Mouse (Mus musculus): ENCODE results near the gene Gm49369. TPM values are rescaled to one million over a fixed set of nuclear protein-coding genes. Genes with fewer than 3 reads are reported as not detected.

The Gm49369 gene
- polyA plus RNA-seq, 1 experiment from 2014 or later: not detected

DNA sequence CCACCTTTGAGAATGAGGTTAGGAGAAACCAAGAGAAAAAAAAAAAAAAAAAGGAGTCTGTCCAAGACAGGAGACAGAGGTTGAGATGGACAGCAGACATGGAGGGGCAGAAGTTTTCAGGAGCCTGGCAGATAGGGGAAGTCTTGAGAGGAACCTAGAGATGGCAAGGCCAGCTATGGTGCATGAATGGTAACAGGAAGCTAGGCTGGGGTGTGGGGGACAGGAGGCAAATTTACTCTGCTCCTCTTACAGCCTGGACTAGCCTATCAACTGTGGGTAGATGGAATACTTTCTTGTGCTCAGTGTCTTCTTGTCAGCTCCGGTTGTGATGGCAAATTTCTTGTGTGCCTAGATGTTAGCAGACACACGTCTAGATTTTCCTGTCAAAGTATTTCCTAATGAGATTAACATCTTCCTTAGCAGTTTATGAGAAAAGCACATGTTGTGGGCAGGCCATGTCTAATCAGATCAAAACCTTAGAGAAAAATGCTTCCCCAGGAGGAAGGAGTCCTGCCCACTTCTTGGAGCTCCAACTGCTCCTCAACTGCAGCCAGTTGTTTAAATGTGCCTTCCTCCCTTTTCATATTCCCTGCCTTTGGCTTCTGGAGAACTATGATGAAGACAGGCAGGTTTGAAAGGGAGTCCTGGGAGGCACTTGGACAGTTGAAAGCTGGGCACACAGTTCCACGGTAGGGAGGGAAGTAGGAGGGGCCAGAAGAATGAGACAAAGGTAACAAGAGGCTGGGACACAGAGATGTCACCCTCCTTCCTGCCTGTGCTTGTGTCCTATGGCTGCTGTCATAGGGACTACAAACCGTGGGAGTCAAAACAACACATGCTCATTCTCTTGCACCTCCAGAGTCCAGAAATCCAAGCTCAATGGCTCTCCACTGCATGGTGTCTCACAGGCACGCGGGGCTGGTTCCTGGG, 12.1 kb upstream of the Gm49369 start:
- no peaks in the 10 kb centered on the region for H3K36me3 ChIP-seq (ENCODE audit: insufficient read depth)
- H3K4me2 ChIP-seq: no peak overlapping the region
- H3K27me3 ChIP-seq (ENCODE audit: insufficient read depth, low read length): no peaks in the 10 kb centered on the region
- no peak overlapping the region for H3K4me3 ChIP-seq (ENCODE audit: low read depth, low read length)
- no peak for TF ChIP-seq CTCF (IDR thresholded peaks at IDR 0.05; ENCODE audit: low read depth)
- H3K9ac ChIP-seq: no peak overlapping the region
- DNase-seq (no peak), ATAC-seq (ENCODE audit: insufficient read depth) (no peak)
- WGBS: 68% methylated on average over 6 of the region's 6 CpGs
- no peaks in the 10 kb centered on the region for H3K4me1 ChIP-seq (ENCODE audit: insufficient read depth)
- no peaks in the 10 kb centered on the region for H3K9me3 ChIP-seq (ENCODE audit: low read depth, low read length)
- H3K27ac ChIP-seq (ENCODE audit: low read depth): no peak overlapping the region

DNA sequence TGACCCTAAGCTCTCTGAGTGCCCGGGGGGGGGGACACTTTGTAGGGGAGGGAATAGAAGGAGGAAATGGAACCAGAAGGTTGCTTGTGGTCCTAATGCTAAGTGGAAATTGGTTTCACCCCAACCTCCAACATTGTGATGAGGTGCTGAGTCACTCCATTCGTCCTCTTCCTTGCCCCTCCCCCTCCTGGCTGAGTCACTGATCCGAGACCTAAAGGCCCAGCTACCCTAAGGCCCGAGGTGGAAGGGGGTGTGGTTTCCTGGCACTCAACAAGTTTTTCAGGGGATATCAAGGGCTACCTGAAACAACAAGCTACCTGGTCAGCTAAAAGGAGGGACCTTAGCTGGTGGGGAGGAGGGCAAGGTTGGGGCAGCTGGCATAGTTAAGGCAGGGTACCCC, 10.7 kb upstream of the Gm49369 start:
- Histone ChIP-seq H3K4me1 (ENCODE audit: insufficient read depth) (no peaks in the 10 kb centered on the region), H3K4me2 (no peak overlapping the region), H3K4me3 (ENCODE audit: low read depth, low read length) (no peak overlapping the region), H3K9me3 (ENCODE audit: low read depth, low read length) (no peaks in the 10 kb centered on the region), H3K27ac (ENCODE audit: low read depth) (no peak overlapping the region), H3K27me3 (ENCODE audit: insufficient read depth, low read length) (no peaks in the 10 kb centered on the region), H3K9ac (no peak overlapping the region), H3K36me3 (ENCODE audit: insufficient read depth) (no peaks in the 10 kb centered on the region)
- no peak for TF ChIP-seq CTCF (IDR thresholded peaks at IDR 0.05; ENCODE audit: low read depth)
- DNase-seq: peak; percentile 15
- WGBS: 19% methylated on average over 4 of the region's 4 CpGs
- ATAC-seq (ENCODE audit: insufficient read depth): no peak

DNA sequence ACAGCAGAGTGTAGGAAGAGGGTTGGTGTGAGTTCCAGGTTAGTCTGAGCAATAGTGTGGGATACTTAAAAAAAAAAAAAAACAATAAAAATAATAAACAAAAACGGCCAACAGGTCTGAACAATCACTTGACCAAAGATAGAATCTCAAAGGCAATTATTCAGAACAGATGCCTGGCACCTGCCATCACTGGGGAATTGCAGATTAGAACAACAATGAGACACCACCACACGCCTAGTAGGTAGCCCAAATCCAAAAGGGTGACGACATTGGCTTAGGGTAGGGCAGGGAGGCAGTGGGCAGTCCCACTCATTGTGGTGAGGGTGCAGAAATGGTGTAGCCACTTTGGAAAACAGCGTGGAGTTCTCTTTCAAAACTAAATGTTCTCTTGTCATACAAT, 9.1 kb upstream of the Gm49369 start:
- H3K27me3 ChIP-seq (ENCODE audit: insufficient read depth, low read length): no peaks in the 10 kb centered on the region
- 60% methylated on average over 4 of the region's 4 CpGs for WGBS
- H3K9me3 ChIP-seq (ENCODE audit: low read depth, low read length): no peaks in the 10 kb centered on the region
- TF ChIP-seq CTCF (IDR thresholded peaks at IDR 0.05; ENCODE audit: low read depth): no peak
- no peak for ATAC-seq (ENCODE audit: insufficient read depth)
- H3K4me3 ChIP-seq (ENCODE audit: low read depth, low read length): no peak overlapping the region
- H3K4me2 ChIP-seq: no peak overlapping the region
- H3K9ac ChIP-seq: no peak overlapping the region
- DNase-seq: no peak
- H3K4me1 ChIP-seq (ENCODE audit: insufficient read depth): peaks cover 5% of the 10 kb centered on the region
- H3K36me3 ChIP-seq (ENCODE audit: insufficient read depth): no peaks in the 10 kb centered on the region
- H3K27ac ChIP-seq (ENCODE audit: low read depth): no peak overlapping the region

DNA sequence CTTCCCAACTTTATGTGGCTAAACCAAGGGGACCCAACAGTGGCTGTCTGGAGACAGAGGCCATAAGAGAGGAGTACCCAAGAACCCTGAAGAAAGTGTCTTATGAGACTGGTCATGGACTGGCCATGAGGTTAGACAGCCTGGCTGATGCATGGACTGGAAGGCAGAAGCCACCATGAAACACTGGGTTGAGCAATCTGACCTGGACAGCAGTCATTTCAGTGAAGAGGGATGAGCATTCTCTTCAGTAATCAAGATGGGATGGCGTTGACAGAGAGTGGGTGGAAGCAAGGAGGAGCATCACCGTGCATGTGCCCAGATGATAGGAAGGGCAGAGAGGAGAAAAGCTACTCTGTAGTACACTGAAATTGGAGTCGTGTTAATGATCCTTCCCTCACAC, 8.6 kb upstream of the Gm49369 start:
- H3K27ac ChIP-seq (ENCODE audit: low read depth): no peak overlapping the region

DNA sequence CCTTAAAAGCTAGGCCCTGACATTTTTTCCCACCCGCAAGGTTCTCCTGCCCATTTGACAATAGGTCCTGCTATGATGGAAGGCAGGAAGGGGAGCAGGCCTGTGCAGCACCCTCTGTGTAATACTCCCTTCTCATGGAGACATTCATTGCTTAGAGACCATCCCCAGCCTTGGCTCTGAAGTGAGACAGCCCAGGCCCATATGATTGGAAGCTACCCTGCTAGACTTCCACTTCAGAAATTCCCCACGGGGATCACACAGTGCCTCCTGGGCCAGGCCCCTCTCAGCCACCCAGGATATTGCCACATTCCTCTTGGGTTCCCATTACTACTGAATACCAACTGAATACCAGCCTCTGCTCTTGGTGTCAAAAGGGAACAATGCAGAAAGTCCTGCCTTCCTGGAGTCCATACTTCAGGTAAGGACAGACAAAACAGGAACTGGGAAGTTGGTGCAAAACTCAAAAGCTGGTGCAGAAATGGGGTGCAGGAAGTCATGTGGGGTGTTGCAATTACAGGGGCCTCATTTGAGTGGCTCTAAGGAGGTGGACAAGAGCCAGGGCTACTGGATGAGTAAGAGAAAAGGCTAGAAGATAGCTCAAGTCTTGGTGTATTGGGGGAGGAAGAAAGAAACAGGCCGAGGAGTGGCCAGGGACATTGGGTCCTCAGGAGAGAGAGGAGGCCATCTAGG, 7.6 kb upstream of the Gm49369 start:
- DNase-seq (no peak), ATAC-seq (ENCODE audit: insufficient read depth) (no peak)
- Histone ChIP-seq H3K9me3 (ENCODE audit: low read depth, low read length) (no peaks in the 10 kb centered on the region), H3K27me3 (ENCODE audit: insufficient read depth, low read length) (no peaks in the 10 kb centered on the region), H3K9ac (no peak overlapping the region), H3K36me3 (ENCODE audit: insufficient read depth) (peaks cover 2% of the 10 kb centered on the region; the same call in 1 of the 2 replicates), H3K4me1 (ENCODE audit: insufficient read depth) (peaks cover 7% of the 10 kb centered on the region), H3K27ac (ENCODE audit: low read depth) (no peak overlapping the region), H3K4me3 (ENCODE audit: low read depth, low read length) (no peak overlapping the region), H3K4me2 (no peak overlapping the region)
- no peak for TF ChIP-seq CTCF (IDR thresholded peaks at IDR 0.05; ENCODE audit: low read depth)
- WGBS: 81% methylated on average over 3 of the region's 3 CpGs

More for the DNA sequence above, 8.6 kb upstream of the Gm49369 start:
- Histone ChIP-seq H3K27me3 (ENCODE audit: insufficient read depth, low read length) (no peaks in the 10 kb centered on the region), H3K9me3 (ENCODE audit: low read depth, low read length) (no peaks in the 10 kb centered on the region), H3K9ac (no peak overlapping the region), H3K4me3 (ENCODE audit: low read depth, low read length) (no peak overlapping the region), H3K4me1 (ENCODE audit: insufficient read depth) (peaks cover 7% of the 10 kb centered on the region), H3K4me2 (no peak overlapping the region), H3K36me3 (ENCODE audit: insufficient read depth) (no peaks in the 10 kb centered on the region)
- no peak for TF ChIP-seq CTCF (IDR thresholded peaks at IDR 0.05; ENCODE audit: low read depth)
- DNase-seq (no peak), ATAC-seq (ENCODE audit: insufficient read depth) (no peak)
- WGBS: 69% methylated on average over 3 of the region's 3 CpGs

DNA sequence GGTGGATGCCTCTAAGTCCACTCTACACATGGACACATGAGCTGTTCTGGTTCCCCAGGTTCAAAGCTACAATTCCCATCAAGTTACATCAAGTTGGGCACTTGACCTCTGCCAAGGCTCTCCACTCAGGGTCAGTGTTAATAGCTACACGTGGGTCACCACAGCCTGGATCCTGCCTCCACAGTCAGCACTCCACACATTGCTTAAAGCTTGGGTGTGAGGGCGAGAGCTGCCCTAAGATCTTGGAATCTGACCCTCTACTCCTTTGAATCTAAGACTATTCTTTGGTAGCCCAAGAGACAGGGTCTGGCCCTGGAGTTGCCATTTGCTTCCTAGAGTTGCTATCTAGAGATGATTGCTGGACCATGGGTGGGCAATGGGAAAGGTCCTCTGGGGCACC, 6.3 kb upstream of the Gm49369 start:
- no peak overlapping the region for H3K4me2 ChIP-seq
- H3K9ac ChIP-seq: no peak overlapping the region
- ATAC-seq (ENCODE audit: insufficient read depth): no peak
- TF ChIP-seq CTCF (IDR thresholded peaks at IDR 0.05; ENCODE audit: low read depth): no peak
- WGBS: 87% methylated on average over 2 of the region's 2 CpGs
- H3K27ac ChIP-seq (ENCODE audit: low read depth): 0 out of 2 replicates have a peak overlapping the region, but pooled peaks have one; percentile 75
- no peak for DNase-seq
- peaks cover 7% of the 10 kb centered on the region for H3K4me1 ChIP-seq (ENCODE audit: insufficient read depth)
- no peak overlapping the region for H3K4me3 ChIP-seq (ENCODE audit: low read depth, low read length)
- peaks cover 16% of the 10 kb centered on the region for H3K36me3 ChIP-seq (ENCODE audit: insufficient read depth)
- H3K9me3 ChIP-seq (ENCODE audit: low read depth, low read length): no peaks in the 10 kb centered on the region
- H3K27me3 ChIP-seq (ENCODE audit: insufficient read depth, low read length): no peaks in the 10 kb centered on the region

DNA sequence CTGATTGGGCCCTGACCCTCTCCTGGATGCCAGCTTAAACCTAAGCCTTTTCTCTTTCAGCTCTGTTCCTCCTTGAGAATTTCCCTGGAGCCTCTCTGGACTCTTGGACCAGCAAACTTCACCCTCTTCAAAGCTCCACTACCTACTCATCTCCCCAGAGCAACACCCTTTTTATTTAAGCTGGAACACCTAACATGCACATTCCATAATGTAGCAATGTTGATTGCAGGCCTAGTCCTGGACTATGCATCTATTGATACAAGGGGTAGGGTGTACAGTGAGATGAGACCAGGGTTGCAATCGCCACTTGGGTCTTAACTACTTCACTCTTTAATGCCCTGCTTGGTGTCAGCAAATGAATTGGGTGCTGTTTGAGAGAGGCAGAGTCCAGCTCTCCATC, 5.7 kb upstream of the Gm49369 start:
- H3K36me3 ChIP-seq (ENCODE audit: insufficient read depth): peaks cover 21% of the 10 kb centered on the region
- H3K27ac ChIP-seq (ENCODE audit: low read depth): peak overlapping the region; percentile 75
- 95% methylated on average over 1 of the region's 1 CpGs for WGBS
- TF ChIP-seq CTCF (IDR thresholded peaks at IDR 0.05; ENCODE audit: low read depth): no peak
- H3K4me3 ChIP-seq (ENCODE audit: low read depth, low read length): peak overlapping the region; percentile 75
- peak overlapping the region; percentile 92 for H3K4me2 ChIP-seq
- peaks cover 7% of the 10 kb centered on the region for H3K4me1 ChIP-seq (ENCODE audit: insufficient read depth)
- DNase-seq (no peak), ATAC-seq (ENCODE audit: insufficient read depth) (peak; percentile 21)
- H3K27me3 ChIP-seq (ENCODE audit: insufficient read depth, low read length): no peaks in the 10 kb centered on the region
- no peak overlapping the region; the same call in 1 of the 2 replicates for H3K9ac ChIP-seq
- no peaks in the 10 kb centered on the region for H3K9me3 ChIP-seq (ENCODE audit: low read depth, low read length)
